In genomic region chr16:31436085-31436484, GRCm38 (mm10) we compare ENCODE assay signal across 16 mouse cellular contexts. TPM values are rescaled to one million over a fixed set of nuclear protein-coding genes. Genes with fewer than 3 reads are reported as not detected.
DNase-seq lines count a peak whose midpoint lies in the region; ATAC-seq and TF ChIP-seq lines count a peak whose summit lies in the region.
"Had no signal": no experiment of that assay in that cellular context is flagged by ENCODE, and none has a peak within 500 bp of the region (broad histone marks: within the 10 kb centered on the region; RNA-seq: fewer than 3 reads in every experiment).

No protein-coding gene starts in this region.

- H3K27ac ChIP-seq in kidney, postnatal 0 days: no peak overlapping the region
- H3K27ac ChIP-seq in CH12.LX (ENCODE audit: insufficient read depth, low read depth): no peak overlapping the region
- H3K27ac ChIP-seq: embryonic facial prominence, embryonic 12.5 days; heart, embryonic 13.5 days; macrophage had no signal

- no peak overlapping the region for H3K4me2 ChIP-seq in kidney, postnatal 0 days (ENCODE audit: low read length)
- no peak overlapping the region for H3K4me2 ChIP-seq in CH12.LX (ENCODE audit: insufficient read depth, low read depth, poor library complexity, severe bottlenecking)
- H3K4me2 ChIP-seq: embryonic facial prominence, embryonic 12.5 days; heart, embryonic 13.5 days; midbrain, embryonic 11.5 days had no signal

- no peaks in the 10 kb centered on the region for H3K9me3 ChIP-seq in kidney, postnatal 0 days (replicated peaks; ENCODE audit: low read length)
- peaks cover 6% of the 10 kb centered on the region for H3K9me3 ChIP-seq in CH12.LX (replicated peaks; ENCODE audit: low read length)

- no peak for TF ChIP-seq POLR2A in CH12.LX (IDR thresholded peaks at IDR 0.05; ENCODE audit: low read depth, low read length)

- peak; percentile 31 for DNase-seq in embryo, embryonic 10 days (ENCODE audit: low spot score)
- DNase-seq in embryo, embryonic 9.5 days (ENCODE audit: extremely low spot score): no peak
- DNase-seq in kidney, postnatal 0 days (ENCODE audit: low spot score): peak; percentile 47
- no peak for DNase-seq in kidney, postnatal 10 days
- DNase-seq in 3T3-L1 (ENCODE audit: low read depth, low spot score) (peak; percentile 37), CH12.LX (ENCODE audit: extremely low read depth) (no peak)
- no peak for DNase-seq in thymus, postnatal 0 days (ENCODE audit: low spot score)
- DNase-seq in right cerebral cortex, adult 2 months (ENCODE audit: low spot score in 2 of 2): no peak
- DNase-seq: adrenal gland, postnatal 25 days; liver, postnatal 0 days; retina, postnatal 1 day had no signal

- 0 out of 2 replicates have a peak, but pooled peaks cover 9% of the 10 kb centered on the region for H3K4me1 ChIP-seq in kidney, postnatal 0 days (replicated peaks; ENCODE audit: insufficient read depth, low read length)
- peaks cover 0 to 40% of the 10 kb centered on the region in 2 experiments; a peak in 2 of 4 replicates for H3K4me1 ChIP-seq in CH12.LX (ENCODE audit: control insufficient read depth in 1 of 2, insufficient read depth in 2 of 2)
- H3K4me1 ChIP-seq: embryonic facial prominence, embryonic 12.5 days had no signal

- dilution Hi-C loops in CH12.LX (cut with MboI; ENCODE audit: extremely low pct_ligation_motif_present, extremely low pct_unique_long_range_greater_than_20kb, low sequenced_read_pairs): no loop called here

- H3K36me3 ChIP-seq in kidney, postnatal 0 days (ENCODE audit: insufficient read depth, low read length): no peaks in the 10 kb centered on the region
- peaks cover 7 to 46% of the 10 kb centered on the region in 2 experiments for H3K36me3 ChIP-seq in CH12.LX (replicated peaks in 1 of 2; ENCODE audit: control insufficient read depth in 1 of 2, insufficient read depth in 1 of 2, low read length in 1 of 2)
- H3K36me3 ChIP-seq: embryonic facial prominence, embryonic 12.5 days; heart, embryonic 13.5 days had no signal

- H3K4me3 ChIP-seq in kidney, postnatal 0 days (replicated peaks; ENCODE audit: low read depth, low read length): no peak overlapping the region
- H3K4me3 ChIP-seq in CH12.LX (replicated peaks in 1 of 3; ENCODE audit: low read depth in 2 of 3, low read length in 2 of 3, poor library complexity in 1 of 3): no peak overlapping the region
- H3K4me3 ChIP-seq: embryonic facial prominence, embryonic 12.5 days; heart, embryonic 13.5 days had no signal

- no peaks in the 10 kb centered on the region for H3K79me2 ChIP-seq in CH12.LX (replicated peaks; ENCODE audit: control insufficient read depth, extremely low read depth, insufficient read depth, poor library complexity, severe bottlenecking)

- H3K9ac ChIP-seq in kidney, postnatal 0 days (ENCODE audit: low read depth, low read length): no peak overlapping the region
- H3K9ac ChIP-seq in CH12.LX (ENCODE audit: insufficient read depth, low read depth): no peak overlapping the region
- H3K9ac ChIP-seq: embryonic facial prominence, embryonic 12.5 days; heart, embryonic 13.5 days; liver, postnatal 0 days had no signal

- peak; percentile 64 for TF ChIP-seq CTCF in kidney, postnatal 0 days (IDR thresholded peaks at IDR 0.05; ENCODE audit: low read depth)
- TF ChIP-seq CTCF in CH12.LX (conservative IDR thresholded peaks at IDR 0.05 in 1 of 2, IDR thresholded peaks at IDR 0.05 in 1 of 2; ENCODE audit: low read depth in 2 of 2, low read length in 2 of 2): peak in 1 of 2 experiments; percentile 44; a peak in 2 of 4 replicates

- TF ChIP-seq RAD21 in CH12.LX (IDR thresholded peaks at IDR 0.05; ENCODE audit: low read depth, low read length): peak; percentile 28

- H3K27me3 ChIP-seq in kidney, postnatal 0 days (ENCODE audit: insufficient read depth, low read length): no peaks in the 10 kb centered on the region
- no peaks in the 10 kb centered on the region for H3K27me3 ChIP-seq in CH12.LX (replicated peaks)
- H3K27me3 ChIP-seq: embryonic facial prominence, embryonic 12.5 days had no signal

- in situ Hi-C loops in CH12.LX (cut with MboI; ENCODE audit: low pct_ligation_motif_present, low pct_unique_long_range_greater_than_20kb, low sequenced_read_pairs): no loop called here

- ATAC-seq in kidney, postnatal 0 days (replicated peaks; ENCODE audit: low FRiP score, low read depth): peak; percentile 65; the same call in 1 of the 2 replicates
- ATAC-seq: forebrain, embryonic 16.5 days; liver, postnatal 0 days had no signal

- TF ChIP-seq EP300 in CH12.LX (IDR thresholded peaks at IDR 0.05; ENCODE audit: low read length): no peak

- 31% methylated on average over 9 of the region's 9 CpGs for WGBS in kidney, postnatal 0 days

TF ChIP-seq in CH12.LX, 34 proteins besides CTCF, POLR2A, EP300 and RAD21:
- TF ChIP-seq ZKSCAN1 (IDR thresholded peaks at IDR 0.05; ENCODE audit: borderline replicate concordance, low read depth, low read length) (no peak), SMC3 (IDR thresholded peaks at IDR 0.05; ENCODE audit: low read depth, low read length) (peak; percentile 12; the same call in 1 of the 2 replicates)

RNA-seq across cellular contexts. Expression of gene Bdh1, which starts 14.0 kb away (rescaled TPM):
- 79.7 and 88.8 TPM in 2 replicates for polyA plus RNA-seq in kidney, postnatal 0 days (2015; fragmentation: Nextera tagmentation; extraction: Ambion mirVana)
- total RNA-seq in CH12.LX (2012; rRNA removed) (37.9 and 44.4 TPM in 2 replicates), CH12.LX (2014; rRNA removed) (48.9 and 54.3 TPM in 2 replicates)
- polyA plus RNA-seq in CH12.LX (2012; ENCODE audit: insufficient read length, low read depth): 110 and 117 TPM in 2 replicates
- 76.1 and 78.6 TPM in 2 replicates for polyA plus RNA-seq in thymus, postnatal 0 days (2015; fragmentation: Nextera tagmentation; extraction: Ambion mirVana)

Comparison
In these comparisons a context has a peak if more than half of its experiments do, and no peak if none do; other contexts are left out.
1. DNase-seq: peak in embryo, embryonic 10 days (single experiment), kidney, postnatal 0 days (single experiment) and 3T3-L1 (single experiment); none in embryo, embryonic 9.5 days (single experiment), kidney, postnatal 10 days (single experiment), CH12.LX (single experiment), thymus, postnatal 0 days (single experiment) and right cerebral cortex, adult 2 months (0 of 2).